9 mouse cellular contexts compared by ENCODE assay signal in the genomic region with DNA sequence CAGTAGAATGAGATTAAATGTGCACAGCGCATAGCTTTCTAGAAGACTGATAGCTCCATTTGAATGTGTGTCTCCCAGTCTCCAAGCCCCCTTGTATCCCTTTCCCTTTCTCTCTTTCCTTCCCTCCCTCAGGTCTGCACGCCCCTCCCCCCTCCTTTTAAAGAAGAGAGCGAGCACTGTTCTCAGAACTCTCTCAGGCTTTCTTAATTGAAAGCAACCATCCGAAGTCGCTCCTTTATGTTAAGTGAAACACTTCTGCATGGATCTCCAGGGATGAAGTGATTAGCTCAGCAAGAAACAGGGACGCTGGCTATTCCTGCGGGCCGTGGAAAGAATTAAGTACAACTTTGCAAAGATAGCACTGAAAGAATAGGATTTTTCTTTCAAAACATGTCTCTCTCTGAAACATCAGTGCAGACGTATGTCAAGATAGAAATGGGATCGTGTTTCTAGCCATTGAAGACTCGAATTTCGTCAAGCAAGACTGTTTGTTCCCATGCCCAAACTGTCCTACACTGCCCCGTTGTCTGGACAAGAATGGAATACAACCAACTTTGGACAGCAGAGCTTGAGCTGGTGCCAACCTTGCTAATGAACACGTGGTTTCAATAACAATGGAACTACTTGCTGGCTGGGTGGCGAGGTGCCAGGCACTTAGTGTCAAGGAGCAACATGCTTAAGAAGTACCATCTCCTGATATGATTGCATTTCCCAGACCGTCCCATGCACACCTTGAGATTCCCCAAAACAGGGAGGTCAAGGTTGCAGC.
A peak's percentile ranks its signal among the peaks of the same experiment; 100 is the strongest.
DNase-seq lines count a peak whose midpoint lies in the region; ATAC-seq lines count a peak whose summit lies in the region.
"Had no signal": no experiment of that assay in that cellular context is flagged by ENCODE, and none has a peak within 500 bp of the region (broad histone marks: within the 10 kb centered on the region; RNA-seq: fewer than 3 reads in every experiment).

No protein-coding gene starts in this region.

- no peak overlapping the region for H3K27ac ChIP-seq in heart, embryonic 11.5 days (ENCODE audit: low read depth, low read length)
- peak overlapping the region; percentile 44 for H3K27ac ChIP-seq in embryonic facial prominence, embryonic 15.5 days (replicated peaks)
- 0 out of 2 replicates have a peak overlapping the region, but pooled peaks have one; percentile 10 for H3K27ac ChIP-seq in kidney, embryonic 16.5 days (ENCODE audit: low read length)

- H3K9me3 ChIP-seq in heart, embryonic 11.5 days (replicated peaks; ENCODE audit: control insufficient read depth, low read length) = no peaks in the 10 kb centered on the region
- no peaks in the 10 kb centered on the region for H3K9me3 ChIP-seq in embryonic facial prominence, embryonic 15.5 days (replicated peaks)
- no peaks in the 10 kb centered on the region for H3K9me3 ChIP-seq in kidney, embryonic 16.5 days (ENCODE audit: low read length)

- no peak for ATAC-seq in heart, embryonic 11.5 days (replicated peaks; ENCODE audit: insufficient number of reproducible peaks, low FRiP score, low TSS enrichment)
- no peak for ATAC-seq in embryonic facial prominence, embryonic 15.5 days (ENCODE audit: insufficient number of reproducible peaks, low FRiP score, low TSS enrichment, low read depth)
- no peak for ATAC-seq in kidney, embryonic 16.5 days (ENCODE audit: low FRiP score, low TSS enrichment)
- ATAC-seq in monocyte, adult 5-6 weeks (replicated peaks; ENCODE audit: insufficient number of reproducible peaks, low FRiP score, low TSS enrichment, poor library complexity, severe bottlenecking) = no peak

- no peak overlapping the region for H3K9ac ChIP-seq in heart, embryonic 11.5 days (ENCODE audit: low read depth, low read length)
- no peak overlapping the region for H3K9ac ChIP-seq in embryonic facial prominence, embryonic 15.5 days
- H3K9ac ChIP-seq in kidney, embryonic 16.5 days (replicated peaks; ENCODE audit: low read length) = no peak overlapping the region

- H3K36me3 ChIP-seq in heart, embryonic 11.5 days (ENCODE audit: control insufficient read depth, insufficient read depth, low read length) = no peaks in the 10 kb centered on the region
- H3K36me3 ChIP-seq in embryonic facial prominence, embryonic 15.5 days = no peaks in the 10 kb centered on the region
- no peaks in the 10 kb centered on the region for H3K36me3 ChIP-seq in kidney, embryonic 16.5 days (ENCODE audit: insufficient read depth, low read length)

- H3K27me3 ChIP-seq in heart, embryonic 11.5 days (ENCODE audit: control insufficient read depth, insufficient read depth, low read length) = no peaks in the 10 kb centered on the region
- H3K27me3 ChIP-seq in embryonic facial prominence, embryonic 15.5 days = no peaks in the 10 kb centered on the region
- no peaks in the 10 kb centered on the region for H3K27me3 ChIP-seq in kidney, embryonic 16.5 days (ENCODE audit: insufficient read depth, low read length)

- H3K4me1 ChIP-seq in heart, embryonic 11.5 days (ENCODE audit: control insufficient read depth, insufficient read depth, low read length) = no peaks in the 10 kb centered on the region
- peaks cover 17% of the 10 kb centered on the region for H3K4me1 ChIP-seq in embryonic facial prominence, embryonic 15.5 days
- peaks cover 22% of the 10 kb centered on the region for H3K4me1 ChIP-seq in kidney, embryonic 16.5 days (ENCODE audit: insufficient read depth, low read length)

- whole genome bisulfite sequencing in heart, embryonic 11.5 days (ENCODE audit: insufficient replicate concordance) = 62% methylated on average over 16 of the region's 16 CpGs
- 24% methylated on average over 16 of the region's 16 CpGs for WGBS in embryonic facial prominence, embryonic 15.5 days
- WGBS in kidney, embryonic 16.5 days = 55% methylated on average over 16 of the region's 16 CpGs

- H3K4me2 ChIP-seq in heart, embryonic 11.5 days = no peak overlapping the region
- H3K4me2 ChIP-seq in embryonic facial prominence, embryonic 15.5 days (replicated peaks) = peak overlapping the region; percentile 28
- H3K4me2 ChIP-seq in kidney, embryonic 16.5 days (replicated peaks; ENCODE audit: low read depth, low read length) = no peak overlapping the region

- DNase-seq in heart, postnatal 14 days = peak; percentile 25 to 36
- DNase-seq in left cerebral cortex, postnatal 4 days = peak; percentile 74
- DNase-seq in ovary, adult 18-20 months (ENCODE audit: low spot score) = peak; percentile 19
- DNase-seq in B cell, adult 2 months = no peak

- H3K4me3 ChIP-seq in heart, embryonic 11.5 days (ENCODE audit: low read depth, low read length) = no peak overlapping the region
- H3K4me3 ChIP-seq in embryonic facial prominence, embryonic 15.5 days (replicated peaks) = no peak overlapping the region
- H3K4me3 ChIP-seq in kidney, embryonic 16.5 days (ENCODE audit: low read length) = no peak overlapping the region
- H3K4me3 ChIP-seq: erythroblast, embryonic 14.5 days had no signal

- intact Hi-C loops in heart, postnatal 14 days (cut with DNase I) = no loop called here
- intact Hi-C loops in left cerebral cortex, postnatal 4 days (cut with DNase I) = no loop called here

Comparison
In these comparisons a context has a peak if more than half of its experiments do, and no peak if none do; other contexts are left out.
1. DNase-seq: peak in heart, postnatal 14 days (2 of 2), left cerebral cortex, postnatal 4 days (single experiment) and ovary, adult 18-20 months (single experiment); none in B cell, adult 2 months (0 of 2).